In the genomic region with DNA sequence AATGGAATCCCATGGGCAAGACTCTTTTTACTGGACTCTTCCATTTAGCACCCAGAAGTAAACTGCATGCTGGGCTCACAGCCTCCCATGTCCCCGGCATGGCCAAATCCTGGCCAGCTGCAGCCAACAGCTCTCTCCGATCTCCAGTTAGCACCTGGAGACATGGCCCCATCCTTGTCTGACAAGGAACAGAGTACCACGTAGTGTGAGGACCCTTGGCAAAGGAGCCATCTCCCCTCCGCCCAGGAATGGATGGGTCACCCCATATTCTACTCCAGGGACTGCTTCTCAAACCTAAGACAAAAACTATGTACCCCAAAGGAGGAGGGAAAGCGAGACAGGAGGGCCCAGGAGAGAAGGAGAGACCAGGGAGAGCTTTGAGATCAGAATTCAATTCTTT, we compare ENCODE assay signal across 17 mouse cellular contexts.
"Had no signal": no experiment of that assay in that cellular context is flagged by ENCODE, and none has a peak within 500 bp of the region (broad histone marks: within the 10 kb centered on the region; RNA-seq: fewer than 3 reads in every experiment).

No protein-coding gene starts in this region.

- H3K4me2 ChIP-seq: lung, embryonic 15.5 days; midbrain, embryonic 12.5 days; neural tube, embryonic 12.5 days; stomach, embryonic 15.5 days had no signal

- H3K27ac ChIP-seq: lung, embryonic 15.5 days; macrophage; midbrain, embryonic 12.5 days; neural tube, embryonic 12.5 days; stomach, embryonic 15.5 days; stomach, postnatal 0 days had no signal

- H3K9me3 ChIP-seq: lung, embryonic 15.5 days; megakaryocyte, embryonic 14.5 days; midbrain, embryonic 12.5 days; neural tube, embryonic 12.5 days; stomach, embryonic 15.5 days had no signal

- H3K27me3 ChIP-seq: lung, embryonic 15.5 days; megakaryocyte, embryonic 14.5 days; midbrain, embryonic 12.5 days; neural tube, embryonic 12.5 days; stomach, embryonic 15.5 days had no signal

- ATAC-seq: lung, postnatal 0 days; midbrain, embryonic 16.5 days had no signal

- H3K4me3 ChIP-seq: lung, embryonic 15.5 days; midbrain, embryonic 12.5 days; neural tube, embryonic 12.5 days; stomach, embryonic 15.5 days had no signal

- H3K9ac ChIP-seq: lung, embryonic 15.5 days; midbrain, embryonic 12.5 days; neural tube, embryonic 12.5 days; stomach, embryonic 15.5 days had no signal

- H3K4me1 ChIP-seq: midbrain, embryonic 12.5 days; neural tube, embryonic 12.5 days; stomach, embryonic 15.5 days had no signal

- DNase-seq: lung, adult 2 months; lung, postnatal 14 days; lung, postnatal 36 days; midbrain, embryonic 14.5 days; right cerebral cortex, postnatal 14 days; thymus, adult 2 months; thymus, postnatal 25 days; thymus, postnatal 4 days had no signal
